Mouse (Mus musculus): Measurements from ENCODE around the gene Utrn. TPM values are rescaled to one million over a fixed set of nuclear protein-coding genes. Genes with fewer than 3 reads are reported as not detected.

Gene Utrn
- total RNA-seq, 2 experiments from 2014 or later: 61.6 to 61.7 TPM

DNA sequence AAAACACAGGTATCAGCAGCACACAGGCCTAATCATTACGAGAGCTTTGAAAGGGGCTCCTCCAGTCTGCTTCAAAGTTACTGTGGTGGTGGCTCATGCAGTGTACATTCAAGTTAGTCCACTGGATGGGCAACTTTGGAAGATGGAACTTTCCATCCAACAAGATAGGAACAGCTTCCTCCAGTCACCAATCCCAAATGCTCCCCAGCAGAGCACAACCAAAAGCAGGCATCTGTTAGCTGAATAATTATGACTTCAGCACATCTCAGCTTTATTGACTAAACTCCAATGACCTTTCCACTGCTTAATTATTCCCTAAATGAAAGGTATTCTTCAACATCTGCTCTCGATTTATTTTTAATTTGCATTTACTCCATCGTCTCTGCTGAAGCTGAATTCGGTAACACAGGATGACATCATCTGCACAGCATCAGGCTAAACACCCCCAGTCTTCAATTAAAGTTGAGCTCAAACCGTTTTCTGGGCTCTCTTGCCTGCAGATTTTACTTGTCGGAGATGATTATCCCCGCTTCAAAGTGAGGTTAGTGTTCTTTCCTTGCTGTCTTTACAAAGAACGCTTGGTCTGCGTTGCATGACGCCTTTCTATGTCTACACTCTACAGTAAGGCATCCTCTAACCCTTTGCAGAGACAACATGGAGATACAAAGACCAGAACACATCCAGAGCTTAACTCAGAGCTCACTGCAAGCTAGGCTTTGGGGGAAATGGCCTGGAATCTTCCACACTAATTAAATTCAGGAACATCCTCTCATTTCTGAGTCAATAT is 20.6 kb downstream of the Utrn start:
- intact Hi-C loops (cut with DNase I): no loop called here

DNA sequence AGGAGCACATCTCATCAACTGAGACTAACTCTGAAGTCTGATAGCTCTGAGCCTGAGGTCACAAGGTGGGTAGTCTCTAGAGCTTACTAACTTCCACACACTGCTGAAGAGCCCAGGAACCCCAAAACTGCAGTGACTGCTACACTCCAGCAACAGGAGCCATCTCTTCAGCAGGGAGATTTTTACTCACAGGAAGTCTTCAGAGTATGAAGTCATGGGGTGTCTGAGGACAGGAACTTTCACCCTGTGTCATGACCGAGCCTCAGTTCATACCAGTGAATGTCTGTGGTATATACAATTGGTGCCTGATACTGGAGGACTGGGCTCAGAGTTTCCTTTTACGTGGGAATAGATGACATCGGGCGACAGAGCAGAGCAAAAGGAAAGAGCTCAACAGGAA is 26.6 kb downstream of the Utrn start:
- no peak for DNase-seq (ENCODE audit: low spot score in 2 of 2)
- intact Hi-C loops (cut with DNase I): no loop called here

More for the DNA sequence above, 20.6 kb downstream of the Utrn start:
- DNase-seq (ENCODE audit: low spot score in 2 of 2): no peak

GRCm38 (mm10) chr10:12841497-12841896 is 27.7 kb downstream of the Utrn start:
- intact Hi-C loops (cut with DNase I): no loop called here
- DNase-seq (ENCODE audit: low spot score in 2 of 2): no peak

DNA sequence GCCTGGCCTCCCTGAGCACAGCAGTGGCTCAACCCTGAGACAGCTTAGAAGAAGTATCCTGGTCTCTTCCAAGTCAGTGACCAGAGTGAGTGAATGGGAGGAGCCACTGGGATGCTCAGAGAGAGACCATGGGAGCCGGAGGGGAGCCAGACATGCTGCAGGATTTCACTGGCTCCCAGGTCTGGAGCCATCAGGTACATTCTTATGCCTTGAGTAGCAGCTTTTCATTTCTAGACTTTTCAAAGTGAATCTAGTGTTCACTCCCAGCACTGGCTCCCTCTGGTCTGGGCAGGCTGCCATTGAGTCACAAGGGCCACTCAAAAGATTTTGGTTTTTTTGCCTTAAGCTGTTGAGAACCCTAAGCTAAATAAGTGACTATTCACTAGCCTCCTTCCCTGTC is 31.5 kb downstream of the Utrn start:
- intact Hi-C loops (cut with DNase I): no loop called here
- DNase-seq (ENCODE audit: low spot score in 2 of 2): no peak

- intact Hi-C loops (cut with DNase I): no loop called here
- no peak for DNase-seq (ENCODE audit: low spot score in 2 of 2)
These were observed 32.9 kb downstream of the Utrn start for GRCm38 (mm10) chr10:12836048-12836816.

- no peak for DNase-seq (ENCODE audit: low spot score in 2 of 2)
- intact Hi-C loops (cut with DNase I): no loop called here
These were observed 35.0 kb downstream of the Utrn start for GRCm38 (mm10) chr10:12834215-12834614.

- intact Hi-C loops (cut with DNase I): no loop called here
- no peak for DNase-seq (ENCODE audit: low spot score in 2 of 2)
These were observed 37.0 kb downstream of the Utrn start for GRCm38 (mm10) chr10:12832163-12832562.

DNA sequence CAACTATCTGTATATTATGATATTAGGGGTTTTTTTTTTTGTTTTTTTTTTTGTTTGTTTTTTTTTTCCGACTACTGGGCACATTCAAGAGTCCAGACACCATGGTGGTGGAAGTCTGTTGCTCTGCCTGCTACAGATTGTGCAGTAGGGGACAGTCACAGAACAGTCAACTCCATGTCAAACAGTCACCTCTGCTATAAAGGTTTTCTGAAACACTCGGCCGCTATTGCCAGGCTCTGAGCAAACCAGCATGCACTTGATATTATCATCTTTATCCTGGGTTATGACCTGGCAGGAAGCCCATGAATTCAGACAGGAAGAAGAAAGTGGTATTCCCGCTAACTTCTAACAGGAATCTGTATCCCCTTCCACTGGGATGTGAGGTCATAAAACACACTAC is 41.4 kb downstream of the Utrn start:
- intact Hi-C loops (cut with DNase I): no loop called here
- DNase-seq (ENCODE audit: low spot score in 2 of 2): no peak

DNA sequence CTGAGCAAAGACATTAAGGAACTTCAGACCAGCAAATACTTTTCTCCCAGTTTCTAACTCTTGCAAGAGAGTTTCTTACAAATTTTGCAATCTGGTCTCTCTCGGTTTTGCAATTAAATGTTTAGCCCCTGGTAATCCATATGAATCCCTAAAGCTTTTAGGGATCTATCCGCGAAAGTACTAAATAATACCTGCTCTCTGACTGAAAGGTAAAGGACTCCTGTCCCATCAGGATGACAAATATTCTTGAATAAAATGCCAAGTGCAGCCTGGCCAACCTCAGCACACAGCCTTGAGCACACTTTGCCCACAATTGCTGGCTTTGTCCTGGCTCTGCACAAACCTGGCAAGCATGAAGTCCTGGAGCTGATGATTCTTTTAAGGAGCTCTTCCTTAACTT is 41.9 kb downstream of the Utrn start:
- DNase-seq (ENCODE audit: low spot score in 2 of 2): no peak

DNA sequence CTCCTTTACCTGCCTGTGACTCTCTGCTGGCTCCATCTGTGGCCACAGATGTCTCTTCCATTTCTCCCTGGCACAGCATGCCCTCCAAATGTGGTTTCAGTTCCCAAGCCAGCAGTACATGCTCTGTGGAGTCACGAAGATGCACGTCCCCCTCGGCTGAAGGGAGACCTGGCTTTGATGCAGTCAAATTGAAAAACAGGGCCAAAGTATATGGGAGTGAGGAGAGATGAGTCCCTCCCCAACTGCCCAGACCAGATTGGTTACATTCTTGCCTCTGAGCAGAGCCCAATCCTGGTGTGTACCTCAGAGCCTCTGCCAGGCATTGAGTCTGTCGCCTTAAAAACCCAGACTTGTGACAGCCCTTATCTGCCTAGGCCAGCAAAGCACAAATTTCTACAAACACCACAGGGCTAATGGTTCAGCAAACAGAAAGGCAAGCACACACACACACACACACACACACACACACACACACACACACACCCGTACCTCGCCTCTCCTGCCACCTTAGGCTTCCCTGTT is 42.3 kb downstream of the Utrn start:
- no peak for DNase-seq (ENCODE audit: low spot score in 2 of 2)
- intact Hi-C loops (cut with DNase I): no loop called here

More for the DNA sequence above, 41.9 kb downstream of the Utrn start:
- intact Hi-C loops (cut with DNase I): no loop called here

- DNase-seq (ENCODE audit: low spot score in 2 of 2): no peak
- intact Hi-C loops (cut with DNase I): no loop called here
These were observed 44.8 kb downstream of the Utrn start for GRCm38 (mm10) chr10:12824386-12824785.

DNA sequence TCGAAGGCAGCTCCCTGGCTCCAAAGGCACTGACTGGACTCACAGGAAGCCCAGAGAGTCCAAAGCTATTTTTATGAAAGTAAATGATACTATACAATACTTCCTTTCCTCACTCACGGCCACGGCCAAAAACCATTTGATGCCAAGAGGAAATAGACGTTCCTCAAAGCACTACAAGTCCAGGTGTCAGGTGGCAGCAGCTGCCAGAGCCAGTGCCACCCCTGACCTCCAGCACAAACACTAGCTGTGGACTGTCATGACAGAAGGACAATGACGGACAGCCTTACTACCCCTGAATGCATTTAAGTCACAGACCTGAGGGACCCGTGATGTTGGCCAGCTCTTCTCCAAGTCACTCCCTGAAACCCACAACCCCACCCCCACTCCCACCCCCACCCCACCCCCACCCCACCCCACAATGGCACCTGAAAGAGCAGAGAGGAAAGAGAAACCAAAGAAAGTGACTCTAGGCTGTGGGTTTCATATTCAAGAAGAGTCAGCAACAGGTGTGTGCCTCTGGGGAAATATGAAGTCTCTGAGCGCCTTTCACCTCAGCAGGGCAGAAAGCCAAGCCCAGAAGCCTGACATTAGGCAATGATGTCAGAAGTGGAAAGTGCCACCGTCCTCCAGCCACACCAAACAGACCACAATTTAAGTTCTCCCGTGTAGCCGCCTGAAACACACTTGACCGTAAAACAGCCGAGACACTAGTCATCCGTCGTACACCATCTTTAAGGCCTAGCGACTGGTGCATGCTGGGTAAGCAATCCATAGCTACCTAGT is 45.5 kb downstream of the Utrn start:
- intact Hi-C loops (cut with DNase I): no loop called here
- DNase-seq (ENCODE audit: low spot score in 2 of 2): no peak

DNA sequence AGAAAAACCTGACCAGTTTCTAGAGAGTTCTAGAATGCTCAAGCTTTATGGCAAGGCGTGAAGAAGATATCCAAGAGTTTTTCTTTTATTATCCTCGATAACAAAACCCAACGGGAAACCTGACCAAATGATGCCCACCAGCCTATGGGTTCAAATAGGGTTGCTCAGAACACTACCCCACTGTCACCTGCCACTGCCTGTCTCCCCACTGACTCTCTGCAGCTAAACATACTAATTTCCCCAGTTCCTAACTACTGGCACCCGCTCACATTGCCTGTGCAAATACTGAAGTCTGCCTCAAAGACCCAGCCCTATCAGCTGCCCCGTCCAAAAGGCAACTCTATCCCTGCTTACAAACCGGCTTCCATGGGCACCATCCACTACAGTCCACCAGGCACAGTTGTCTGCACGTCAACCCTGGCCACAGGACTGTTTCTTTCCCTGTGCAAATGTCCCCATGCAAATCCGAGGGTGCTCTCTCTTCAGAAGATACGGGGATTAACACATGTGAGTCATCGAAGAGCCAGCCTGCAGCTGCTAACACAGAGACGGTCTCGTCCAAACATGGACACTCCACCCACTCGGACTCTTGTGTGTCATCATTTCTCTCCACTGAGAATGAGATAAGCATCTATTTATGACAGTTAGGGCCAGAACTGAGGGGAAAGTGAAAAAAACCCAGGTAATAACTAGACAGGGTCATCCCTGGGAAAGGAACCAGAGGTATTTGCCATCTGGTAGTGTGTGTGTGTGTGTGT is 48.0 kb downstream of the Utrn start:
- peak; percentile 61 to 64 for DNase-seq (ENCODE audit: low spot score in 2 of 2)
- intact Hi-C loops (cut with DNase I): no loop called here

DNA sequence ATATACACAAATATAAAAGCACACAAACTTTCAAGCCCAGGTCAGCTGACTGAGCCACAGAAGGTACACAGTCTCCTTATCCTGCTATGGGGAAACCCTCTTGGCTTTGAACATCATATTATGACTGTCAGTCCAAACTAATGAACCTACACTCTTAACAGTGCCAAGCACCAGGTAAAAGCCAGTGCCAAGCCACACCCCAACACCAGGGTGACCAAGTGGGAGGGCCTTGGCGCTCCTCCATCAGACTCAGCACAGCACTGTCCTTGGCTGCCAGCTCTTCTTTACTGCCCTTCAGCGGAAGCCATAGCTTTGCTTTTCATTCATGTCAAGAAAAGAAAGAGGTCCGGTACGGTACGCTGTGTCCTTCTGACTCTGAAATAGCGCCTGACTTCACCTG is 51.8 kb downstream of the Utrn start:
- DNase-seq (ENCODE audit: low spot score in 2 of 2): no peak
- intact Hi-C loops (cut with DNase I): loop anchor here (10.0 kb wide), 1 partner anchor 97 kb away; no protein-coding TSS in a partner anchor

GRCm38 (mm10) chr10:12816530-12816929 is 52.6 kb downstream of the Utrn start:
- intact Hi-C loops (cut with DNase I): loop anchor here (10.0 kb wide), 1 partner anchor 98 kb away; no protein-coding TSS in a partner anchor
- no peak for DNase-seq (ENCODE audit: low spot score in 2 of 2)

GRCm38 (mm10) chr10:12814411-12814810 is 54.8 kb downstream of the Utrn start:
- no peak for DNase-seq (ENCODE audit: low spot score in 2 of 2)
- intact Hi-C loops (cut with DNase I): loop anchor here (10.0 kb wide), 1 partner anchor 100 kb away; no protein-coding TSS in a partner anchor

DNA sequence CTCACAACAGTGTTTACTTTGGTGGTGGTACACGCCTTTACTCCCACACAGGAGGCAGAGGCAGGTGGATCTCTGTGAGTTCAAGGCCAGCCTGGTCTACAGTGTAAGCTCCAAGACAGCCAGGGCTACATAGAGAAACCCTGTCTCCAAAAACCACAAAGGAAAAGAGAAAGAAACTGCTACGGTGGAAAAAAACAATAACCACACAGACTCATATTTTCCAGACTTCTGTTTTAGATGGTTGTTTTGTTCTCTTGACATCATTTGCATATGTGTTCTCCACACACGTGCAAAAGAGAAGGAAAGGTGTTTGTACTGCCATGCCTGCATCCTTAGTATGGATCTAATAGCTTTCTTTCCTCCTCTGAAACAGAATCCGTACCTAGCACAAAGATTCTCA is 55.3 kb downstream of the Utrn start:
- intact Hi-C loops (cut with DNase I): loop anchor here (10.0 kb wide), 1 partner anchor 101 kb away; no protein-coding TSS in a partner anchor
- no peak for DNase-seq (ENCODE audit: low spot score in 2 of 2)

DNA sequence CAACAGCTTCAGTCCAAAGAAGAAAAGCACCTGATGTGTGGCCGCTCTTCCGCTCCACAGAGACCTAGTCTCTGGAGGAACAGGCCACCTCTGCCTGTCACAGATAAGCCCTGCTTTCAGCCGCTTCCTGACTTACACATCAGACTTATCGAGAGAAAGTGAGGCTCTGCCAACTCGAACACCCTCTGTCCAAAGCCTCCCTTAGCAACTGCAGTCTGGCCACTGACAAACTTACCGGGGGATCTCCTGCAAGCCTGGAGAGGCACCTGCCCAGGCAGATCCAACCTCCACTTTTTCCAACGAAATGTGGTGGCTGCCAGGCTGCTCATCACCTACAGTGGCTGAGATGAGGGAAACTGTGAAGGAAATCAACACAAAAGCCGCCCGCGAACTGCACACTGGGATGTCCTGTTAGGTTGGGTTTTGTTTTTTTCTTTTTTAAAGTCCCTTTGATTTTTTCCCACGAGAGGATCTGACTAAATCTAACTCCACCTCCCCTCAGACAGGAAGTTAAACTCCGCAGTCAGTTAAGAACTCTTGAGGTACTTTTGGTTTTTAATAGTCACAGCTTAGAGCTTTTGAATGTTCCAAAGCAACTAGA is 55.9 kb downstream of the Utrn start:
- DNase-seq (ENCODE audit: low spot score in 2 of 2): no peak
- intact Hi-C loops (cut with DNase I): loop anchor here (10.0 kb wide), 1 partner anchor 101 kb away; no protein-coding TSS in a partner anchor

DNA sequence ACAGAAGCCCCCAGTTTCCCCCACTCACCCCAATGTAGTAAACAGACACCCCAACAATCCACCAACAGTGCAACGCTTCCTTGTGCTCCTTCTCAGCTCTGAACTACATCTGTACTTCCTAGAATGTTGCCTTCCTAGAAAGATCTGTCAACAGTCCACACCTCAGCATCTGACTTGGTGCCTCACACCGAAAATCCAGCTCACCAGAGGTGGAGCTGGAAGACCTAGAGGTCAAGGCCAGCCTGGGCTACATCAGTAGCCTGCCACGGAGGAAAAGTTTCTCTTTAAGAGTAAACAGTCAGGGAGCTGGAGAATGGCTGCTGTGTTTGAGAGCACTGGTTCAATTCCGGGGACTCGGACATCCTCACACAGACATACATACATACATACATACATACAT is 56.5 kb downstream of the Utrn start:
- no peak for DNase-seq (ENCODE audit: low spot score in 2 of 2)
- intact Hi-C loops (cut with DNase I): loop anchor here (10.0 kb wide), 1 partner anchor 102 kb away; no protein-coding TSS in a partner anchor

Measured in left cerebral cortex, postnatal 36 days (tissue).